Mouse (Mus musculus) right cerebral cortex, postnatal 14 days (tissue): ENCODE data around the gene Six1.

Experiments used
- DNase-seq: peaks from one replicate; pipeline ENCODE4 v3.0.0; 2022

Six1 gene

GRCm38 (mm10) chr12:73049520-73050225 lies 4.0 kb downstream of the Six1 start:
- DNase-seq, result no peak

GRCm38 (mm10) chr12:73048537-73048936 lies 5.2 kb downstream of the Six1 start:
- no peak for DNase-seq

DNA sequence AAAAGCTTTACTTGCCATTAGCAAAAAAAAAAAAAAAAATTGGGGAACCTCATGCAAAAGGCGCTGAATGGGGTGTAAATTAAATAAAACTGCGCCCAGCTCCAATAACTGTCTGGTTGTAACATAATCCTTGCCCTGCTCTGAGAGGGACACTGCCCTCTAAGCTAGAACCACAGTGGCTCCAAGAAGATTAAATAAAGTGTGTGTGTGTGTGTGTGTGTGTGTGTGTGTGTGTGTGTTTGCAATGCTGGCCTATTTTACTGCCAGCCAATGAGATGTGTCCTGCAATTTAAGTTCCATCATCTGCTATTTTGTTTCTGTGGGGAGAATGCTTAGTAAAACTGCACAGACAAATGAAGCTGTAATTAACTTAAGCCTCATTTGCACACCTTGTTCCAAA lies 6.1 kb downstream of the Six1 start:
- no peak for DNase-seq

DNA sequence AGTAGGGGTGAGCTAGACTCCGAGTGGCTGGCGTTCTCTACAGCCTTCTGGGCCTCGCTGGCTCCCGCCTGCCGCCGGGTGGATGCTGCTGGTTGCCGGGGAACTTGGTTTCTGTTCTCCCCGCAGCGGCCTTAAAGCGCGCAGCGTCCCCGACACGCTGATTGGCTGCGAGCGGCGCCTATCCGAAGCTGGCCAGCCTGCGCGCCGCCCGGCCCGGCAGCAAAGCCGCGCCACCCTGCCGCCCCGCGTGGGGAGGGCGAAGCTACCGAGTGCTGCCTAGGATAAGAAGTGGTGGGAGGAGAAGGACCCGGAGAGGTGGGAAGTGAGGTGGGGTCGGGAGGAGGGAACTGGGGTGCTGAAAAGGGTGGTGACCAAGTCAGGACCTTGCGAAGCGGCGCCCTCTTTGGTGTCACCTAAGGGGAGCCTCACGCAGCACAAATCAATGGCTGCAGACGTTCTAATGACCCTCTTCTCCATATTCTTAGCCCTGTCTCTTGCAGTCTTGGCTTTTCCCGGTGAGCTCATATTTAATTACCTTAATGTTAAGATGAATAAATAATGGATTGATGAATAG lies 7.0 kb downstream of the Six1 start:
- DNase-seq, result peak; percentile 38

DNA sequence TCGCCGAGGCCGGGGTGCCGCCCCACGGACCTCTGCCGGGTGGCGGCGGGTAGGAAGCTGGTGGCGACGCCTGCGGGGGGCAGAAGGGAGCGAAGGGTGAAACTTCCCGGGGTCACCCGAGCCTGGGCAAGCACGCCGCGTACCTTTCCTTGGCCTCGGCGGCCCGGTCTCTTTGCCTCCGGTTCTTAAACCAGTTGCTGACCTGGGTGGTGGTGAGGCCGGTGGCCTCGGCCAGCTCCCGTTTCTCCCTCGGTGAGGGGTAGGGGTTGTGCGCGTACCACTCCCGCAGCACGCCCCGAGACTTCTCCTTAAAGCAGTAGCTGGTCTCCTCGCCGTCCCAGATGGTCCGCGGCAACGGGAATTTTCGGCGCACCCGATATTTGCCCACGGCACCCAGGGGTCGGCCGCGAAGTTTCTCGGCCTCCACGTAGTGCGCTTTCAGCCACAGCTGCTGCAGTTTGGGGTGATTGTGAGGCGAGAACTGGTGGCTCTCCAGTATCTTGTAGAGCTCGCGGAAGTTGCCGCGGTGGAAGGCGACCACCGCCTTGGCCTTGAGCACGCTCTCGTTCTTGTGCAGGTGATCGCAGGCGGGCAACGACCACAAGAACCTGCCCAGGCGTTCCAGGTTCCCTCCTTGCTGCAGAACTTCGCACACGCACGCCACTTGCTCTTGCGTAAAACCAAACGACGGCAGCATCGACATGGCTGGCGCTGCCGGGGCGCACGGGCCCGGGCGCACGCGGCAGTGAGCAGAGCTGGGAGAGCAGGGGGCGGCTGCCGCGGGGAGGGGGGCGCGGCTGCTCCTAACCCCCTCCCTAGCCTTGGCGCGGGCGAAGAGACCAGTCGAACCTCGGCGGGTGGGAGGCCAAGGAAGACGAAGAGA lies 7.7 kb downstream of the Six1 start:
- DNase-seq, result no peak

GRCm38 (mm10) chr12:73045046-73045723 lies 8.5 kb downstream of the Six1 start:
- no peak for DNase-seq

- DNase-seq, result no peak
Measured at GRCm38 (mm10) chr12:73044221-73045045, 9.3 kb downstream of the Six1 start.

DNA sequence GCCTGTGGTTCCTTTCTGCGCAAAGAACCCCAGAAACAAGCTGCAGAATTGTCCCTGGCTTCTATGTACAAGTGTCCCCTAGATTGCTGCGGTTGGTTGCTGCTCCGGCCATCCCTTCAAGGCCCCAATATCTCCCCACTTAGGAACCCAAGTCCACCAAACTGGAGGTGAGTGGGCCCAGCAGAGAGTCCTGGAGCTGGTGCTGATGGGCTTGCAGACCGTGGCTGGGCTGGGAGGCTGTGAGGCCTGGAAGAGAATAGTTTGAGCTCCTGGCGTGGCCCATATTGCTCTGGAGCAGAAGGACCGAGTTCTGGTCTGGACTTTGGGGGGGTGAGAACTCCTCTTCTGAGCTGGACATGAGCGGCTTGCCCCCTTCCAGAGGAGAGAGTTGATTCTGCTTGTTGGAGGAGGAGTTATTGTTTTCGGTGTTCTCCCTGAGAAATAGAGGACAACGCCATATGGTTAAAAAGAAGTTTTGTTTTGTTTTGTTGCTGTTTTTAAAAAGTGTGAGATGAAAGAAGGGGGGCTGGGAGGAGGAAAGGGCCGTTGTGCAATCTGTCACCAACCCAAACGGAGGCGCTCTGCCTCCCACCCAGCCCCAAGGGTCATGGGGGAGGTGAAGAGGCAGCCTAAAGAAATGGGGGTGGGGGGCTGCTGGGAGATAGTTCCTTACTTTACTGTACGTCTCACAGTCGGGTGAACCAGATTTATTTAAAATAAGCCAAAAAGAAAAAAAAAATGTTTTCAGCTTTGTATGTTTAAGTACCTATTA lies 10.1 kb downstream of the Six1 start:
- DNase-seq, result no peak

GRCm38 (mm10) chr12:73042903-73043302 lies 10.8 kb downstream of the Six1 start:
- DNase-seq, result no peak

GRCm38 (mm10) chr12:73042406-73042805 lies 11.3 kb downstream of the Six1 start:
- no peak for DNase-seq

DNA sequence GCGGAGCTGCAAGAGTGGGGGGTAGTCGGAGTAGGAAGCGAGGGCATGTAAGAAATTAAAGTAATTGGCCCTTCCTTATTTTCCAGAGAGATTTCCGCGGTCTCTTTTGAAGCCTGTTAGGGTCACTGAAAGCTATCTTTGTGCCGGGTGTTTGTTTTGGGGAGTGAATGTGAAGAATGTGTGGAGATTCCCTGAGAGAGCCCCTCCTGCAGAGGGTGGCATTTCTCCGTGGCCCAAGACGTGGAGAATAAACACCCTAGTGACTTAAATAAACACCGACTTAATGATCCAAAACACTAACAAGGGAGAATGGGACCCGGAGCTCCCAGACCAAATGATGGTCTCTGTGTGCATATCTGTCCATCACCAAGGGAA lies 12.4 kb downstream of the Six1 start:
- DNase-seq, result no peak

- no peak for DNase-seq
Measured at GRCm38 (mm10) chr12:73040563-73041255, 13.0 kb downstream of the Six1 start.

DNA sequence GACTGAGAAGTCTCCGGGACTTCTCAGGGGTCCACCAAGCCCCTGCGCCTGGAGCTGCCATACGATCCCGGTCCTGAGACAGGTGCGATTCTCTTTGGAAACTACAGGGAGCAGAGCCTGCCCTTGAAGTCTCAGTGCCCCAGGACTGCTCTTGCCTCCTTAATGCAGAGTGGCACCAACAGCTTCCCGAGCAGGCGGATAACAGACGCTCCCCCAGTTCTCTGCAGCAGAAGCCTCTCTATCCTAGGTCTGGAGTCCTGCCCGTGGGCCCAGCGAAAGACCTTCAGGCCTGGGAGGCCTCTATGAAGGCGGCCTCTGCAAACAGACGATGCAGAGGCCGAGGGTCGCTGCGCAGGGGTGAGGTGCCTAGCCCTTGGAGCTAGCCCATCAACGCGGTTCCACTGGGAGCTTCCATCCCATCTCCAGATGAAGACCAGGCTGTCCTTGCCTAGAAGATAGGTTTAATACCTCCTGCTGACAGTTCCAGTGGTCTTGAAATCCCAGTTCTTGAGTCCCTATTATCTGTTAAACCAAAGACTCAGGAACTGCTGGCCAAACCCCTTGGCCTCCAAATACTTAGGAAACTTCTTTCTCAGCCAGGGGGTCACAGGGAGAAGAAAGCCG lies 13.6 kb downstream of the Six1 start:
- DNase-seq, result no peak

DNA sequence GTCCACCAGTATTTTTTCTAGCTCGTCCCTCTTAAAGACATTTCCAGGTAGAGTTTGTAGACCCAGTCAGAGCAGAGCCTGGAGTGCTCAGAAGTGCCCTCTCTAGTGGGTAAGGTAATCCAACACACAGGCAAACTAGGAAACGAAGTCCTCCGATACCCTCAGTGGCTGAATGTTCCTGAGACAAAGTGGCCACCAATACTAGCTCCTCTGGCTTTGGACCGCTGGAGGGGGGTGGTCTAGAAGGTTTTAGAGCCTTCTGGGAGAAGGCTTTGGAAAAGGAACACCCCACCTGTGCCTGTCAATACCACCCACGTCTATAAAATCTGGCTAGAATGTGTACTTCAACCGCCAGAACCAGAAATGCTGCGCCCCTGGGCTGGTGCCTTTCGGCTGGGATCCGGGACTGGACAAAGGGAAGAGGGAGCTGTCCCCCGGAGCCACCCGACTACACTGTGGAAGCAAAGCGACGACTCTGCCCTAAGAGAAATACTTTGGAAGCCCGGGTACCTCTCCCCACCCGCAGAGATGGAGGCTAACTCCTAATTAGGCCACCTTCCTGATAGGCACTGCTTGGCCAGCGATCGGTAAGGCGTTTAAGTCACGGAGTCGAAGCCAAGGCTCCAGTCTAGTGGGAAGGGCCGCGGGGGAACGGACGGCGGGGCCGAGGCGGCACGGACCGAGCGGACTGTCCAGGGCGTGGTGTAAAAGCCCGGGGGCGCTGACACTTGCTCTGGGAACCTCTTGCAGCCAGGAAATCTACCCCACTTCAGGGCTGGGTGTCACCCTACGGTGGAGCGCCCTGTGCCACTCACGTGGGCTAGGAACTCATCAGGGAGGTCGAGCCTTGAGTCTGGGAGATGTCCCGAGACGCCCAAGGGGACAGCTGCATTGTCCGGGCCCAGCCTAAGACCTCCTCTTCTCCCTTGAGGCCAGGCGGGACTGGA lies 14.4 kb downstream of the Six1 start:
- no peak for DNase-seq

GRCm38 (mm10) chr12:73038441-73038991 lies 15.2 kb downstream of the Six1 start:
- no peak for DNase-seq

DNA sequence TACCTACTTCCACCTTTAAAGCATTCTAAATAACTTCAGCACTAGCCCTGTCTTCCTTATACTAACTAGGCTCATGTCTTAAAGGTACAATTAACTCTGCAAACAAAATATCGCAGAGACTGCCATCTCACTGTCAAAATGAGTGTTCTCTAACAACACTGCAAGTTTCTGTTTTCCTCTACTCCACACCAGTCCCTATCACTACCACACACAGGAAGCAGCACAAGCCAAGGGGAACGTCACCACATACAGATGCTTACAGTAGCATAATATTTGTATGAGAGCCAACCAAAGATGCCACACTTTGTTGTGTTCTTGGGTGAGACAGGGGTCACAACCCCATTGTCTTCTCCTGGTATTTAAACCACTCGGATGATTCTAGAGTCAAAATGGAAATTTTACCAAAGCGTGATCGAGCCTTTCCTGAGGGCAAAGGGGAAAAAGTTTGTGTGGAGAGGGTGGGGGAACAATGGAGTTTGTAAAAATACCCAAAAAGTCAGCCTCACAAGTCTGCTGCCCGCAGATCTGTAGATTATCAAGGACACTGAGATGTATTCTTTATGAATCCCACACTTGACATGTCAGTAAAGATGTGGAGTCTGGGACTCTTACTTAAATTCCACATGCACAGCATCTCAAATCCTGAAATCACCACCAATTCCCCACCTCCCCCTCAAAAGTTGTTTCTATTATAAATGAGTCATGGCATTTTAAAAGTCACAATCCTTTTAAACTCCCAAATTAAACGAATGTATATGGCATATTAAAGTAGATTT lies 16.1 kb downstream of the Six1 start:
- DNase-seq, result no peak

GRCm38 (mm10) chr12:73034901-73035895 lies 18.5 kb downstream of the Six1 start:
- no peak for DNase-seq
